Mouse (Mus musculus) hindbrain, embryonic 10.5 days (tissue): Measurements from ENCODE around the gene Arrdc5. TPM values are rescaled to one million over a fixed set of nuclear protein-coding genes. Genes with fewer than 3 reads are reported as not detected.
A peak's percentile ranks its signal among the peaks of the same experiment; 100 is the strongest.

ENCODE experiments used
- DNase-seq: peaks from one replicate; pipeline ENCODE4 v3.0.0-alpha.2; 2017; ENCODE audit warnings: low spot score
- H3K27ac ChIP-seq: fragments of 300-500 bp; sonication (generic); 2 replicates; pipeline ENCODE4 v1.5.1; 2016; ENCODE audit warnings: mild to moderate bottlenecking, moderate library complexity
- H3K27me3 ChIP-seq: fragments of 300-500 bp; sonication (generic); 2 replicates; pipeline ENCODE4 v1.6.1; 2016; ENCODE audit warnings: mild to moderate bottlenecking; ENCODE audit not compliant: poor library complexity, insufficient read depth, severe bottlenecking
- H3K36me3 ChIP-seq: fragments of 300-500 bp; sonication (generic); 2 replicates; pipeline ENCODE4 v1.6.1; 2016; ENCODE audit warnings: mild to moderate bottlenecking, moderate library complexity
- H3K4me1 ChIP-seq: fragments of 300-500 bp; sonication (generic); replicated peaks from 2 replicates; pipeline ENCODE4 v1.6.1; 2016; ENCODE audit warnings: mild to moderate bottlenecking
- H3K4me3 ChIP-seq: fragments of 300-500 bp; sonication (generic); 2 replicates; pipeline ENCODE4 v1.5.1; 2016; ENCODE audit warnings: mild to moderate bottlenecking, moderate library complexity
- H3K9me3 ChIP-seq: fragments of 300-500 bp; sonication (generic); 2 replicates; pipeline ENCODE4 v1.6.1; 2016; ENCODE audit warnings: mild to moderate bottlenecking, moderate library complexity
- WGBS: fragments of 180-500 bp; shearing (Covaris S2); methylation state at CpG from one replicate; pipeline ENCODE4 v1.1.7; 2016; 5-methylcytosine and 5-hydroxymethylcytosine counted together
- polyA plus RNA-seq: library from polyadenylated mRNA; unstranded; fragments of >200 nt; fragmentation: Nextera tagmentation; extraction: Ambion mirVana; gene quantifications from 2 replicates; pipeline ENCODE4 v1.2.1, GENCODE M21; 2016

Arrdc5 gene
- polyA plus RNA-seq, 1 experiment from 2014 or later: not detected

DNA sequence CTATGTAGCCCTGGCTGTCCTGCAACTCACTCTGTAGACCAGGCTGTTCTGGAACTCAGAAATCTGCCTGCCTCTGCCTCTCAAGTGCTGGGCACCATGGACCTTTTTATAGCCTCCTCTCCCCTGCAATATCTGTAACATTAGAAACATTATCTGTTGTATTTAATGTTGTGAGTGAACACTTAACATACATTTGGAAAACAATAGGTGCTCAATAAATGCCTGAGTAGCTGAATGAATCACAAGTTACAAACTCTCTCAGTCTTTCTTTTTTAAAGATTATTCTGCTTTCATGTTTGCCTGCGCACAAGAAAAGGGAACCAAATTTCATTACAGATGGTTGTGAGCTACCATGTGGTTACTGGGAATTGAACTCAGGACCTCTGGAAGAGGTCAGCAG is 1.8 kb downstream of the Arrdc5 start:
- no peak for DNase-seq
- Histone ChIP-seq H3K4me3 (no peak overlapping the region), H3K4me1 (peaks cover 17% of the 10 kb centered on the region), H3K27me3 (no peaks in the 10 kb centered on the region), H3K9me3 (no peaks in the 10 kb centered on the region), H3K36me3 (no peaks in the 10 kb centered on the region), H3K27ac (no peak overlapping the region)
- WGBS: 96% methylated on average over 1 of the region's 1 CpGs

DNA sequence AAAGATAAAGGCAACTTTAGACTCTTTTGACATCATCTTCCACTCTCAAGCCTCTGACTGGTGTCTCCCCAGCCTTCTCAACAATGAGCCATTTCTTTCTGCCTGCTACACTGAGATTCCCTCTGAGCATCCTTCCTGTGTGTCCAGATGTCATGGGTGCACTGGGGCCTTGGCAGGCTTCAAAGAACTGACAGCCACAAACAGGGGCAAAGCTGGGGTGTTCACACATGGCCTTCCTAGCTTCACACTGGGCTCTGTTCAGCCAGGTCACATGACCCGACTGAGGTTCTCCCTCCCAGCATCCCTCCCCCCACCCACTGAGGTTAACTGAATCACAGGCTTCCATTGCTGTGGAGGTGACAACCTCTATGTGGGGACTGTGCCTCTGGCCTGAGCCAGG is 3.9 kb downstream of the Arrdc5 start:
- Histone ChIP-seq H3K4me1 (peaks cover 21% of the 10 kb centered on the region), H3K27ac (no peak overlapping the region), H3K4me3 (no peak overlapping the region), H3K27me3 (no peaks in the 10 kb centered on the region), H3K36me3 (no peaks in the 10 kb centered on the region), H3K9me3 (no peaks in the 10 kb centered on the region)
- no peak for DNase-seq
- 72% methylated on average over 1 of the region's 1 CpGs for WGBS

DNA sequence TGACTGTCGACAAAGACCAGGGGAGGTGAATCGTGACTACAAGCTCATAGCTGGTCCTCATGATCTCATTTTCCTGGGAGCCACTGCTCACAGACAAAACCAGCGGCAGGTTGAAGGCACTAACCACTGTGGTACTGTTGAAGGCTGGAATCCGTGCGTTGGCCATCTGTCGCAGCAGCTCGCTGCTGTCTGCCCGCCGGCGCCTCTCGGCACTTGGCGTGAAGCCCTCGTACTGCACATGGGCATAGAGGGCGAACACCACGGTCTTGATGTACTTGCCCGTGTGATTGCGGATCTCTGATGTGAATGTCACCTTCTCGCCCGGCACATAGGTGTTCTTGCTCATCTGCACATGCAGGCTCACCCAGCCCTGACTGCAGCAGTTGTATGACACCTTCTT is 5.8 kb downstream of the Arrdc5 start:
- no peaks in the 10 kb centered on the region for H3K9me3 ChIP-seq
- H3K4me3 ChIP-seq: no peak overlapping the region
- no peak for DNase-seq
- no peak overlapping the region for H3K27ac ChIP-seq
- WGBS: 91% methylated on average over 19 of the region's 19 CpGs
- no peaks in the 10 kb centered on the region for H3K36me3 ChIP-seq
- no peaks in the 10 kb centered on the region for H3K27me3 ChIP-seq
- peaks cover 40% of the 10 kb centered on the region for H3K4me1 ChIP-seq

DNA sequence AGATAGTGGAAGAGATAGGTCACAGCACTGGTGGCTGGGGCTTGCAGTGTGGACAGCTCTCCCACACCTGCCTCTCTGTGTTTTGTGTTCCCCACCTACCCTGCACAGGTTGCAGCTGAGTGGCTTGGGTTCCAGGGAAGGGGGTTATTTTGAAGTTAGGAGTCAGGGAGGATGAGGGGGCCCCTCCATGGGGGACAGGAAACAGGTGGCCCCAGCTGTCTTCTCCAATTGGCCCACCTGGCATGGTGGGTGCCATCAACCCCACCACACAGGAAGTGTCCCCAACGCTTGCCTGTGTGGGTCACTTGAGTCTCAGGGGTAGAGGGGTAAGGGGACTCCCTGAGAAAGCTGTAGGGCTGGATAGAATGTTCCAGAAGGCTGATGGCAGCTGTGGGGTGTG is 6.8 kb downstream of the Arrdc5 start:
- no peaks in the 10 kb centered on the region for H3K9me3 ChIP-seq
- 74% methylated on average over 1 of the region's 1 CpGs for WGBS

DNA sequence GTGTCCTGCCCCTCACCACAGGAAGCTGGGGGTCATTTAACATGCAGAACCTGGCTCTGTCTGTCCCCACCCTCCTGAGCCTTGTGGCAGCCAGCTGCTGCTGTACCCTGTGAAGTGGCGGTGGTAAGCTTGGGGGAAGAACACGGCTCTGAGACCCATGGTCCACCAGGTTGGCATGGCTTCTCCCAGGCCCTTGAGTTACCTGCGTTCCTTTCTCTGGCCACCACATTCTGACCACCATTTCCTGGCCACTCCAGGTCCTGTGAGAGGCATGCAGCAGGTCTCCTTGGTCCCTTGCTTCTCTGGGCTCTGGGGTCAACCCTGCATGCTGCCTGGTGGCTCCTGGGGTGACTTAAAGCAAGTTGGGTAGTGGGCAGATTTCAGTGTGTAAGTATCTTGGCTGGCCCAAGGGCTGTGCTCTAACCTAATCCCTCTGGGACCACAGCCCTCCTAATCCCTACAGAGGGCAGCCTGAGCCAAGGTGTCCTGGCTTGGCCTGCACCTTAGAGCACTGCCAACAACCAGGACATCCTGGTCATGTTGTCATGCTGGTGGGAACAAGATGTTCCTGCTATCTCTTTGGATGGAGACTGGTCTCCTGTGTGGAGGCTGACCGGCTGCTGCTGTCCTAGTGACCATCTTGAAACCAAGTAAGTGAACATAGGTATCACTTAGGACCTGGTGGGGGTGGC is 7.4 kb downstream of the Arrdc5 start, which contains the start of gene Plin3:
TSS of gene Plin3 (minus strand) at position 343 of the 692 bp plus-strand sequence.
- no peak within 1 kb of the TSS for H3K4me3 ChIP-seq
- H3K36me3 ChIP-seq: no peaks in the 10 kb centered on the region
- H3K9me3 ChIP-seq: no peaks in the 10 kb centered on the region
- WGBS: 88% methylated on average over 4 of the region's 4 CpGs
- H3K27me3 ChIP-seq: no peaks in the 10 kb centered on the region
- peaks cover 56% of the 10 kb centered on the region for H3K4me1 ChIP-seq
- H3K27ac ChIP-seq: peak within 1 kb of the TSS; percentile 88
- DNase-seq: no peak

More for the DNA sequence above, 6.8 kb downstream of the Arrdc5 start:
- Histone ChIP-seq H3K36me3 (no peaks in the 10 kb centered on the region), H3K27me3 (no peaks in the 10 kb centered on the region), H3K27ac (no peak overlapping the region), H3K4me3 (no peak overlapping the region), H3K4me1 (peaks cover 50% of the 10 kb centered on the region)
- DNase-seq: no peak

DNA sequence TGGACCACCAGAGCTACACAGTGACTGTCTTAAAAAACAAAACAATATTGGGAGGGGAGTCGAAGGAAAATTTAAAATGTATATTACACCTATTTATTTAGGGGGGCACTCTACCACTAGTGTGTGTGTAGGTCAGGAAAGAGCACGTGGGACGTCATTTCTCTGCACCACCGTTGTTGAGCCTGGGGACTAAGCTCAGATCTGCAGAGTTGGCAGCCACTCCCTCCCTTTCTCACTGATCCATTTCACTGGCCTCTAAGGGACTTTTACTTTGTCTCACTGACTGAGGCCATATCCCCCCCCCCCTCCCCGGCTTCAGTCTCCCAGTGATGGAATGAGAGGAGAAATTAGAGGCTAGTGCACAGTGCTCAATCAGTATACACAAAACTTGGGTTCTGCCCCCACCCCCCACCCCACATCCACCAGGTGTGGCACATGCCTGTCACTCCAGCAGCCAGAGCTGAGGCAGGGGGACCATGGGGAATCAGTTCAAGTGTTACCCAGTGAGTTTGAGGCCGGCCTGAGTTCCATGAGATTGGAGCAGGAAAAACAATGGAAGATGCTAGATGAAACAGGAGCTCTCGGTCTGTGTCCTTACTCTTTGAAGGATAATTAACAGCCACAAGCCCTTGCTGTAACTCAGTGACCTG is 8.1 kb downstream of the Arrdc5 start:
- Histone ChIP-seq H3K4me1 (peaks cover 58% of the 10 kb centered on the region), H3K36me3 (no peaks in the 10 kb centered on the region), H3K27ac (peak overlapping the region; percentile 88), H3K4me3 (peak overlapping the region; percentile 55; the same call in 1 of the 2 replicates), H3K9me3 (no peaks in the 10 kb centered on the region), H3K27me3 (no peaks in the 10 kb centered on the region)
- WGBS: 65% methylated on average over 7 of the region's 7 CpGs
- DNase-seq: no peak

DNA sequence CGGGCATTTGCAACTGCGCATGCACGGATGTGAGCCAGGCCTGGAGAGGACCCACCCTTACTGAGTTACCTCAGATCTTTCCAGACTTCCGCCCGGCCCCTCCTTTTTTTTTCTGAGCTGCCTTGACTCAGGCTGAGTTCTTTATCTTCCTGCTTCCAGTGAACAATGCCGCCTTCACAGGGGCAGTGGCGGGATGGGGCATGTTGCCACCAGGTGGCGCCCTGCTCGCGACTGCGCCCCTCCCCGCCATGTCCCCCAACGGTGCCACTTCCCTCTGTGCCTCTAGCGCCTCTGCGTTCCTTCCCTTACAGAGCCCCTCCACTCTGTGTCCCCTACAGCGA is 8.9 kb downstream of the Arrdc5 start:
- DNase-seq: peak; percentile 92
- Histone ChIP-seq H3K27ac (peak overlapping the region; percentile 88), H3K4me1 (peaks cover 55% of the 10 kb centered on the region), H3K27me3 (no peaks in the 10 kb centered on the region), H3K36me3 (peaks cover 5% of the 10 kb centered on the region), H3K9me3 (no peaks in the 10 kb centered on the region), H3K4me3 (peak overlapping the region; percentile 55)
- WGBS: under 1% methylated on average over 16 of the region's 16 CpGs

DNA sequence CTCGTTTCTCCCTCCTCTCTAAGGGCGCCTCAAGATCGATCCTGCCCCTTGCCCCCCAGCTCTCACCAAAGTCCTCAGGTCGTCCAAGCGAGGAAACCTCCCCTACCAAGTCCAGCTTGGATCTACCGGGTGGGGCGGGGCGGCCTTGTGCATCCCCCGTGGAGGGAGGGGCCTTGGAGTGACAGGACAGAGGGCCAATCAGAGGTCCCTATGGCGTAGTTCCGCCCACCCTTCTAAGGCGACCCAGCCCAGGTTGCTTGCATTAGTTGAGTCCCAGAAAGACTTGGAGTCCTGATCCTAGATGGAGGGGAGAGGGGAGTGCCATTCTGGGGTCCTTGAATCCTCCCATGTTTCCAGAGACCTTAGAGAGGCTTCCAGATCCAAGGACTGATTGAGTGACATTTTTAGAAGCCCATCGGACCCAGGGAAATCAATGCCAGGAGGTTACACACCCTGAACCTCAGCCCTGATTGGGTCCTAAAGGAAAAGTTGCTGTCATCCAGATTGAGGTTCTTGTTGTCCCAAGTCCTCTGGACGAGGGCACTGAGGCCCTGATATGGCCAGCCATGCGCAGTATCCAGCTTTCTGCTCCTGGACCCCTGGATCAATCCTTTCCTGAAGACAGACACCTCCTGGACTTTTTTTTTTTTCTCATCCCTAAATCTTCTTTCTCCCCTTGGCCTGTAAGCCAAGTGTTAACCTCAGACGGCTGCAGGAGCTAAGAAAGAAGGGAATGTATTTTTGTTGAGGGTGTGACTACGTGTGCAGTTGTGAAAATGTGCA is 9.5 kb downstream of the Arrdc5 start:
- WGBS: 3% methylated on average over 17 of the region's 17 CpGs
- peak overlapping the region; percentile 55 for H3K4me3 ChIP-seq
- H3K27me3 ChIP-seq: no peaks in the 10 kb centered on the region
- H3K4me1 ChIP-seq: peaks cover 54% of the 10 kb centered on the region
- peak overlapping the region; percentile 88 for H3K27ac ChIP-seq
- peaks cover 11% of the 10 kb centered on the region for H3K36me3 ChIP-seq
- H3K9me3 ChIP-seq: no peaks in the 10 kb centered on the region
- peak; percentile 92 for DNase-seq

DNA sequence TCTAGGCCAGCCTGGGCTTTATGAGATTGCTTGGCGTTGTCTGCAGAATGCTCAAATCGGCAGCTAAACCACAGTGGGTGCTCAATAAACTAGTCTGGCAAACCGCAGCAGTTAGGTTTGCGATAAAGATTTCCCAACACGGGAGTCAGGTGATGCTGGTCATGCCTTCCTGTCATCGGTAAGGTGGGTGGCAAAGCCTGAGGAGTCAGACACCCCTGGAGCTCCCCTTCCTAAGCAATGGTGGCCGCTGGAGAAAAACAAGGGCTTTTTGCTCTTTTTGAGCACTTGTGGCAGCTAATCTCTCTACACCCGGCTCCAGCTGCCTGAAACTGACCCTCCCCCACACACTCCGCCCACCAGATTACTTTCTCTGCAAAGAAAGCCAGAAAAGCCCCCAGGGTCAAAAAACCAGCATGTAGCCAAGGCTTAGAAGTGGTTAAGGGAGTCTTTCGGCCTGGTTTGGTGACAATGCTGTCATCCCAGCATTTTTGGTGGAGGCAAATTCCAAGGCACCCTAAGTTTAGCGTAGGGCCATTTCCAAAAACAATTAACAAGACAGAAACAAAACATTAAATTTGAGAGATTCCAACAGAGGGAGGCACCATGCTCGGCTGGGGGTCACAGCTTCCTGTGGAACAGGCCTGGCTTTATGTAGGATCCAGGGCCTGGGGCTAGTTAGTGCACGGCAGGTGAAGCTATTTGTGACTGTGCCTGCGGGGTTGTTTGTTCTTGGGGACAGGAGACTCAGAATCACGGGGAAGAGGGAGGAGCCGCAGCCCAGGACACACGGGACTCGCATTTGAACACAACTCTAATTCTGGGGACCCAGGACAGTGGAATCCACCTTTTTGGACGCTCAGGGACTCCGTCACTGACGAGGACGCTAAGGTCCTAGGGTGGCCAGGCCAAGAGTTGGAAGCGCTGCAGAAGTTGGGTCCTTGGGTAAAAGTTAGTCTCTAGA is 10.4 kb downstream of the Arrdc5 start:
- peak overlapping the region; percentile 88 for H3K27ac ChIP-seq
- peak overlapping the region; percentile 55 for H3K4me3 ChIP-seq
- WGBS: 2% methylated on average over 23 of the region's 23 CpGs
- peaks cover 54% of the 10 kb centered on the region for H3K4me1 ChIP-seq
- H3K27me3 ChIP-seq: no peaks in the 10 kb centered on the region
- H3K9me3 ChIP-seq: no peaks in the 10 kb centered on the region
- DNase-seq: peak; percentile 66
- H3K36me3 ChIP-seq: peaks cover 20% of the 10 kb centered on the region

DNA sequence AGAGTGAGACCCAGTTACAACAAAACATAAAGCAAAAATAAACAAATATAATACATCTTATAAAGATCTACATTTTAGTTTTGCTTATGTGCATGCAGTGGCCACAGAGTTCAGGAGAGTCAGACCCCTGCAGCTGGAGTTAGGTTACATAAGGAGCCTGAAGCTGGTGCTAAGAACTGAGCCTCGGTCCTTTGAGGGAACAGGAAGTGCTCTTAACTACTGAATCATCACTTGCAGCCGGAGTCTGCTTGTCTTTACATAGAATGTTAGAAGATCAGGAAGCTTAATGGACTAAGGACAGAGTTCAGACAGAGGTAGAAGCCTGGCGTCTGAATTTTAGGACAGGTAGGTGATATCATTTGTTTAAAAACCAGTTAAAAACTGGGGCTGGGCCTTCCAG is 11.2 kb downstream of the Arrdc5 start:
- Histone ChIP-seq H3K4me1 (peaks cover 54% of the 10 kb centered on the region), H3K27me3 (no peaks in the 10 kb centered on the region), H3K9me3 (no peaks in the 10 kb centered on the region), H3K36me3 (peaks cover 28% of the 10 kb centered on the region), H3K27ac (peak overlapping the region; percentile 88), H3K4me3 (peak overlapping the region; percentile 55)
- DNase-seq: no peak
- 53% methylated on average over 3 of the region's 3 CpGs for WGBS

DNA sequence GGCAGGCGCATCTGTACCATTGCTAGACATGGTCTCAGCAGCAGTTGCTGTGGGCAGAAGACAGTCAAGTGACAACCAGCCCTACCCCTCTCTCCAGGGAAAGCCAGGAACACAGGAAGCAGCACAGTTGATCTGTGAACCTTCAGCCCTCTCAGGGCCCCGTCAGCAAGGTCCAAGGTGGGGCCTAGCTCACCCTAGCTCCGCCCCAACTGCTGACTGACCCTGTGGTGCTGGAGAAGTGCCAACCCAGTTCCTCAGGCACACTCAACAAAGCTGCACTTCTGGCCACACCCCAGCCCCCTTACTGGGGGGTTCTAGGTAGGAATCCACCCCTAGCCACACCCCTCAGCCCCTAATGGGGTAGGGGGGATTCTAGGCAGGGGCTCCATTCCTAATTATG is 12.3 kb downstream of the Arrdc5 start:
- H3K9me3 ChIP-seq: no peaks in the 10 kb centered on the region
- H3K4me1 ChIP-seq: peaks cover 53% of the 10 kb centered on the region
- peaks cover 36% of the 10 kb centered on the region for H3K36me3 ChIP-seq
- WGBS: 79% methylated on average over 3 of the region's 3 CpGs
- peak overlapping the region; percentile 16 for H3K4me3 ChIP-seq
- no peaks in the 10 kb centered on the region for H3K27me3 ChIP-seq
- peak overlapping the region; percentile 60 for H3K27ac ChIP-seq
- no peak for DNase-seq

DNA sequence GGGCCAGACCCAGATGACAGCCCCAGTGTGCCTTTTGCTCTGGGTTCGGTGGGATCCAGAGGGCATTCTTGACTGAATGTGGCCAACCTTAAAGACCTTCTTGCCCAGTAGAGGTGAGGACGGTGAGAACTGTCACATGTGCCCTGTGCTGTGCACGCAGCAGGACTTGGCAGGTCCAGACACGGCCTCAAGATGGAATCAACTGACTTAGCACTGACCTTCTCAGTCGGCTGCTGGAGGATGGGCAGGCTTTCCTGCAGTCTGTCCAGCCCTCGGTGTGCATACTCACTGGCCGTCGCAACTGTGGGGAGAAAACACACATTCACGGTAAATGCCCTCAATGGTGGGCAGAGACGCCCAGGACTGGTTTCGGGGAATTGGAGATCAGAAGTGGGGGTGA is 14.1 kb downstream of the Arrdc5 start:
- Histone ChIP-seq H3K9me3 (no peaks in the 10 kb centered on the region), H3K27ac (no peak overlapping the region), H3K4me1 (peaks cover 35% of the 10 kb centered on the region), H3K4me3 (no peak overlapping the region), H3K27me3 (no peaks in the 10 kb centered on the region), H3K36me3 (peaks cover 46% of the 10 kb centered on the region)
- no peak for DNase-seq
- 94% methylated on average over 11 of the region's 11 CpGs for whole genome bisulfite sequencing
